Mouse (Mus musculus) cerebellum, adult 2 months (tissue): ENCODE results near the gene Whrn.

ENCODE experiments used
- CTCF ChIP-seq: fragments of 200-500 bp; IDR thresholded peaks from 2 replicates; pipeline ENCODE4 v1.5.1; 2011; ENCODE audit warnings: low read depth, mild to moderate bottlenecking, control low read depth, low read length, moderate library complexity, borderline replicate concordance; ENCODE audit not compliant: insufficient read depth
- POLR2A ChIP-seq: fragments of 200-500 bp; IDR thresholded peaks from 2 replicates; pipeline ENCODE4 v1.6.1; 2011; ENCODE audit warnings: low read length, control low read depth, borderline replicate concordance; ENCODE audit not compliant: insufficient read depth

DNA sequence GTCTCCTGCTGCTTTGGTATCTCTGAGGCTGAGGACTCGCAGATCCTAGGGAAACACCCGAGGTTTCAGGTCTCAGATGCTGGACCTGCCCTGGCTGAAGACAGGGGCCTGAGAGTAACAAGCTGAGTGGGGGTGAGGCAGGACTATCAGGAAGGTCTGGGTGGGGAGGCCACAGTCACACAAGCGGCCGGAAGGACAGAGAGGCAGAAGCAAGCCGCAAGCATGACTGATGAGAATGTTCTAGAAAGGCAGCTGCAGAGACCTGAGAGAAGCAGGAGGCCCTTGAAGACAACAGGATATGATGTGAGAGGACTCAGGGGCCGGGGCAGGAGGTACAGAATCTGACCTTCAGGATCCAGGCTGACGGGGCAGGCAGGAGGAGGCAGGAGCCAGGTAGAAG lies 91.6 kb downstream of the Whrn start:
- TF ChIP-seq CTCF (no peak), POLR2A (no peak)
